Mouse (Mus musculus) G1E (cell line): ENCODE measurements around the gene Mybph.

Source experiments
- CTCF ChIP-seq: IDR thresholded peaks from 2 replicates; pipeline ENCODE4 v1.5.1; 2012; ENCODE audit warnings: low read depth, low read length, inconsistent platforms, mixed read lengths
- GATA1 ChIP-seq: IDR thresholded peaks from 2 replicates; pipeline ENCODE4 v1.6.1; 2012; ENCODE audit warnings: borderline replicate concordance, low read length, inconsistent platforms, mixed read lengths
- POLR2AphosphoS5 ChIP-seq: IDR thresholded peaks from 2 replicates; pipeline ENCODE4 v1.6.1; 2012; ENCODE audit warnings: low read depth, low read length, inconsistent platforms; ENCODE audit not compliant: insufficient replicate concordance
- TAL1 ChIP-seq: conservative IDR thresholded peaks from 2 replicates; pipeline ENCODE4 v1.6.1; 2012; ENCODE audit warnings: low read depth, low read length, inconsistent platforms, mixed read lengths

- no peak for TF ChIP-seq GATA1
- TF ChIP-seq CTCF, result no peak
- no peak for TF ChIP-seq POLR2AphosphoS5
- TF ChIP-seq TAL1, result no peak
These were observed 25.6 kb upstream of the Mybph start for GRCm38 (mm10) chr1:134167416-134168305.
